Mouse (Mus musculus) embryonic fibroblast, embryonic 13.5 days (primary cell): ENCODE data around the gene Tcn2.

Experiments used
- CTCF ChIP-seq: IDR thresholded peaks from 2 replicates; pipeline ENCODE4 v1.5.1; 2011; ENCODE audit warnings: mild to moderate bottlenecking, control low read depth, low read length, moderate library complexity, borderline replicate concordance; ENCODE audit not compliant: insufficient read depth
- POLR2A ChIP-seq: IDR thresholded peaks from 2 replicates; pipeline ENCODE4 v1.6.1; 2011; ENCODE audit warnings: low read depth, mild to moderate bottlenecking, control low read depth, low read length, moderate library complexity

DNA sequence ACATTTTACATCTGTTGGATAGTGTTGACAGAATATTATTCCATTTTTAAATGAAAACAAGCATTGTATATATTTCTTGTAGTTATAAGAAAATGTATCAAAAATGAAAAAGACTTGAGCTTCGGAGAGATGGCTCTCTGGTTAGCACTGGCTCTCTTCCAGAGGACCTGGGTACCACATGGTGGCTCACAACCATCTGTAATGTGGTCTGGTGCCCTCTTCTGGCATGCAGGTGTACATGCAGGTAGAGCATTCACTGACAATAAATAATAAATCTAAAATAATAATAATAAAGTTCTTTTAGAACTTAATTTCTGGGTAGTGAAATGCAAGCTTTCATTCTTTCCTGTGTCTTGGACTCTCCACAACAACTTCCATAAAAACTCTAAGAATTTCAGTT, 13.2 kb downstream of the Tcn2 start:
- peak; percentile 44; the same call in 1 of the 2 replicates for TF ChIP-seq CTCF
- TF ChIP-seq POLR2A = no peak
